Mouse (Mus musculus) lung, adult 2 months (tissue): ENCODE measurements around the gene Car9.

Source experiments
- CTCF ChIP-seq: fragments of 200-500 bp; IDR thresholded peaks from 2 replicates; pipeline ENCODE4 v1.5.1; 2011; ENCODE audit warnings: mild to moderate bottlenecking, low read length, control low read depth; ENCODE audit not compliant: insufficient read depth
- POLR2A ChIP-seq: fragments of 200-500 bp; IDR thresholded peaks from 2 replicates; pipeline ENCODE4 v1.6.1; 2011; ENCODE audit warnings: low read depth, mild to moderate bottlenecking, control low read depth, low read length, borderline replicate concordance; ENCODE audit errors: extremely low read depth

DNA sequence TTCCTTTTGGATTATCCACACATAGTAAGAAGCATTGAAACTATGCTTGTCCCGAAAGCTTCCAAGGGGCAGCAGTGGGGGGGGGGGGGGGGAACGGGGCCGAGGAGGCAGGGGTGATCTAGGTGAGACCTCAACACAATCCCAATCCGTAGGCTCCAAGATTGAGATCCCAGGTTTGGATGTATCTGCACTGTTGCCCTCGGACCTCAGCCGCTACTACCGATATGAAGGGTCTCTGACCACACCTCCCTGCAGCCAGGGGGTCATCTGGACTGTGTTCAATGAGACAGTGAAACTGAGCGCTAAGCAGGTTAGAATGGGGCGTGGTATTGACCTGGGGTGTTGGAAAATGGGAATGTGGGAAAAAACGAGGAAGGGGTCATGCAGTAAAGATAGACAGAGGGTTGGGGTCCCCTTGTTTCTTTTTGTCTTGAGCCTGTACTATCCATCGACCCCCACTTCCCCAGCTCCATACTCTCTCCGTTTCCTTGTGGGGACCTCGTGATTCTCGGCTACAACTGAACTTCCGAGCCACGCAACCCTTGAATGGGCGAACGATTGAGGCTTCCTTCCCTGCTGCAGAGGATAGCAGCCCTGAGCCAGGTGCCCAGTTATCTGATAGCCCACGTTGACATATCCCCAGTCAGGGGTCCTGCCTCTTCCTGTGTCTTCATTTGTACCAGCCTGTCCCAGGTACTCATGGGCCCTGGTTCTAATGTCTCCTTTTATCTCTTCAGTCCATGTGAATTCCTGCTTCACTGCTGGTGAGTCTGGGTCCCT, 5.1 kb downstream of the Car9 start:
- TF ChIP-seq POLR2A: no peak
- no peak for TF ChIP-seq CTCF
